Mouse (Mus musculus) liver, embryonic 11.5 days (tissue): Measurements from ENCODE around the gene Tcp11l1. TPM values are rescaled to one million over a fixed set of nuclear protein-coding genes. Genes with fewer than 3 reads are reported as not detected.

ENCODE experiments used
- ATAC-seq: fragments of 200-750 bp; cut with Nextera tagmentation; replicated peaks from 2 replicates; pipeline ENCODE4 v1.8.0; 2017; ENCODE audit warnings: moderate number of reproducible peaks, mild to moderate bottlenecking, moderate TSS enrichment, moderate library complexity; ENCODE audit not compliant: low FRiP score
- DNase-seq: peaks from one replicate; pipeline ENCODE4 v3.0.0-alpha.2; 2017; ENCODE audit warnings: low spot score
- H3K27ac ChIP-seq: fragments of 300-500 bp; sonication (generic); 2 replicates; pipeline ENCODE4 v1.5.1; 2014; ENCODE audit warnings: mild to moderate bottlenecking, low read depth, low read length, control low read depth
- H3K27me3 ChIP-seq: fragments of 300-500 bp; sonication (generic); replicated peaks from 2 replicates; pipeline ENCODE4 v1.6.1; 2014; ENCODE audit warnings: low read length, mixed read lengths; ENCODE audit not compliant: control insufficient read depth, insufficient read depth
- H3K36me3 ChIP-seq: fragments of 300-500 bp; sonication (generic); 2 replicates; pipeline ENCODE4 v1.6.1; 2014; ENCODE audit warnings: mild to moderate bottlenecking, low read length, moderate library complexity, mixed read lengths; ENCODE audit not compliant: control insufficient read depth, insufficient read depth
- H3K4me1 ChIP-seq: fragments of 300-500 bp; sonication (generic); replicated peaks from 2 replicates; pipeline ENCODE4 v1.6.1; 2014; ENCODE audit warnings: low read length, mixed read lengths; ENCODE audit not compliant: control insufficient read depth, insufficient read depth
- H3K4me2 ChIP-seq: fragments of 300-500 bp; sonication (generic); 2 replicates; pipeline ENCODE4 v1.6.1; 2014; ENCODE audit warnings: mild to moderate bottlenecking, control low read depth, moderate library complexity
- H3K4me3 ChIP-seq: fragments of 300-500 bp; sonication (generic); 2 replicates; pipeline ENCODE4 v1.5.1; 2014; ENCODE audit warnings: low read depth, low read length, control low read depth
- H3K9ac ChIP-seq: fragments of 300-500 bp; sonication (generic); 2 replicates; pipeline ENCODE4 v1.6.1; 2014; ENCODE audit warnings: low read depth, low read length, control low read depth
- H3K9me3 ChIP-seq: fragments of 300-500 bp; sonication (generic); 2 replicates; pipeline ENCODE4 v1.6.1; 2016; ENCODE audit warnings: low read length, inconsistent platforms, mixed read lengths; ENCODE audit not compliant: control insufficient read depth
- WGBS: fragments of 180-500 bp; shearing (Covaris S2); extraction: QIAGEN DNeasy Blood & Tissue Kit; methylation state at CpG from one replicate; pipeline ENCODE4 v1.1.7; 2014; 5-methylcytosine and 5-hydroxymethylcytosine counted together
- polyA plus RNA-seq: library from polyadenylated mRNA; unstranded; fragments of >200 nt; fragmentation: Nextera tagmentation; extraction: Ambion mirVana; gene quantifications from 2 replicates; pipeline ENCODE4 v1.2.1, GENCODE M21; 2014

Gene Tcp11l1
- polyA plus RNA-seq, 1 experiment from 2014 or later = 22.9 TPM

DNA sequence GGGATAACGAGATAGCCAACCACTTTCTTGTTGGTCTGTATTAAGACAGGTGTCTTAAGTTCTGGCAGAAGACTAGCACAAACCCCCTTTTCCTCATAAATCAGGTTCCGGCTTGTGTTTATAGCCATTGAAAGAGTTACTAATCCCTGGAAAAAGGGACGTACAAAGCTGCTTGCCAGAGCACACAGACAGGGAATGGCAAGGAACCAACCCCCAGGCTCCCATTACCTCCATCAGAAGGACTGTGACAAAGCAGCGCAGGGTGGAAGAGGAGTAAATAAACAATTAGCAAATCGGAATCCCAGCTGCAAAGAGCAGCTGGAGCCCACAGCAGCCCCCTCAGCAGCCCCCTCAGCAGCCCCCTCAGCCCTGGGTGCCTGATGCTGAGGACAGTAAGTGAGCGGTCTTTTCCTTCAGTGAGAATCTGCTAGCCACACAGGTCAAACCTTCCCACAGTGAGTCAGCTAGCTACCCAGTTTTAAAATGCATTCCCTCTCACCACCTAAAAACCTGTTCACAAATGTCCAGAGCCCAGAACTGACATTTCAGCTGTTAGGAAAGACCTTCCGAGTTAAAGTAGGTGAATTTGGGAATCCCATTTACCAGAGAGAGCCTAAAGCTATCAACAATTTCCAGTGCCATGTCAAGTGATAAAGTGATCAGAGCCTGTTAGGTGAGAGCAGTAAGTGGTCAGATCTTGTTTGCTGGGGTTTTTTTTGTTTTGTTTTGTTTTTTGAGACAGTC is 29.2 kb upstream of the Tcp11l1 start:
- H3K27me3 ChIP-seq = peaks cover 20% of the 10 kb centered on the region
- H3K36me3 ChIP-seq = no peaks in the 10 kb centered on the region
- DNase-seq (no peak), ATAC-seq (no peak)
- H3K4me1 ChIP-seq = no peaks in the 10 kb centered on the region
- peak overlapping the region; percentile 70; the same call in 1 of the 2 replicates for H3K4me3 ChIP-seq
- H3K4me2 ChIP-seq = peak overlapping the region; percentile 92
- H3K9ac ChIP-seq = 0 out of 2 replicates have a peak overlapping the region, but pooled peaks have one; percentile 28
- WGBS = 46% methylated on average over 7 of the region's 7 CpGs
- no peaks in the 10 kb centered on the region for H3K9me3 ChIP-seq
- no peak overlapping the region for H3K27ac ChIP-seq

DNA sequence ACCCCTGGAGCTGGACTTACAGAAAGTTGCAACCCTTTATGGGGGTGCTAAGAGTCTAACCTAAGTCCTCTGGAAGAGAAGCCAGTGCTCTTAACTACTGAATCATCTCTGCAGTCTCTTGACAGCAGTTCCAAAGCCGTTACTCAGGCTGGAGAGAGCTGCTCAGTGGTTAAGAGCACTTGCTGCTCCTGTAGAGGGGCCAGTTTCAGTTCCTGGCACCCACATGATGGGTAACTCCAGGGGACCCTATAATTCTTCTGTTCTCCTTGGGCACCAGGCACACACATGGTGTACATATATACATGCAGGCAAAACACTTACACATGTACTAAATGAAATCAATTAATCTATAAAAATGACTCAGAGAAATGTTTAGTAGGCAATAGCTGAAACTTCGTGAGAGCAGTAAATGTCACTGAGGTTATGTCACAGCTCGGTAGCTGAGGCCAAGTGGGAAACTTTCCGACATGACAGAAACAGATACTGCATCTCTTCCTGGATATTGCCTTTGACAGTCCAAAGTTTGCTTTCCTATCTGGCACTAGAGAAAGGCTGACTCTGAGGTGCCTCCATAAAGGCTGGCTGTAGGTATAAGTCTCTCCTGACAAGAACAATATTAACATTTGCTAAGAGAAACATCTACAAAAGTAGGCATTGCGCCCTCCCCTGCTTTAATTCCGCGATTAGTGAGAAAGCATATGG is 28.4 kb upstream of the Tcp11l1 start:
- H3K27me3 ChIP-seq = peaks cover 20% of the 10 kb centered on the region
- no peak overlapping the region for H3K4me2 ChIP-seq
- ATAC-seq (no peak), DNase-seq (no peak)
- H3K27ac ChIP-seq = no peak overlapping the region
- no peak overlapping the region for H3K9ac ChIP-seq
- WGBS = 64% methylated on average over 7 of the region's 7 CpGs
- no peaks in the 10 kb centered on the region for H3K9me3 ChIP-seq
- no peaks in the 10 kb centered on the region for H3K36me3 ChIP-seq
- H3K4me3 ChIP-seq = no peak overlapping the region
- H3K4me1 ChIP-seq = no peaks in the 10 kb centered on the region

DNA sequence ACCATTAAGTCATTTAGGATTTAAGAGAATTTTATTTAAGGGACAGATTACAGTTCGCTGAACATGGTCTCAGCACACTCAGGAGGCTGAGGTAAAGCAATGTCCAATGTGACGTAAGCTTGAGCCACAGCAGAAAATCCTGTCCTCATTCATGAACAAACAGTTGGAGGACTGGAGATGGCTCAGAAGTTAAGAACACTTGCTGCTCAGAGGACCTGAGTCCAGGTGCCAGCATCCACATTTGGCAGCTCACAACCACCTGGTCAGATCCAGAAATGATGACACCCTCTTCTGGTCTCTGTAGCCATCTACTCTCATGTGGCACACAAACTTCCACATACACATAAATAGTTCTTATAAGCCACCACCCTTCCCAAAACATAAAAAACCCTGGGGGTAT is 27.7 kb upstream of the Tcp11l1 start:
- no peak overlapping the region for H3K4me2 ChIP-seq
- 86% methylated on average over 2 of the region's 2 CpGs for WGBS
- H3K4me3 ChIP-seq = no peak overlapping the region
- no peak overlapping the region for H3K9ac ChIP-seq
- no peak for ATAC-seq
- peaks cover 20% of the 10 kb centered on the region for H3K27me3 ChIP-seq
- no peaks in the 10 kb centered on the region for H3K36me3 ChIP-seq
- H3K27ac ChIP-seq = no peak overlapping the region
- no peak for DNase-seq
- no peaks in the 10 kb centered on the region for H3K9me3 ChIP-seq
- H3K4me1 ChIP-seq = no peaks in the 10 kb centered on the region

DNA sequence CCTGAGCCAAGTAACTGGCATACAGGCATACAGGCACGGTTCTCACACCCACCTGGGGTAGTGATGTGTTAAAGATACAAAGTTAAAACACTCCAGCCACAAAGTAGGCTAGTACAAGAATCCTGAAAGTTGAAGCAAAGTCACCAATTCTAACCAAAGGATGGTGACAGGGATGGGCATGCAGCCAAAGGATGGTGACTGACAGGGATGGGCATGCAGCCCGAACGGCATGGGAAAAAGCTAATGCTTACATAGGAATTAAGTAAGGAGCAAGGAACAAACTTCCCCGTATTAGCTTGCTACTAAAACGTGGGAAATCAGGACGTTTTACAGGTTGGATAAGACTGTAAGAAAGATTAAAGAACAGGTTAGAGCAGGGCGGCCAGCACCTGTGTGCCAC is 24.3 kb upstream of the Tcp11l1 start:
- 75% methylated on average over 7 of the region's 7 CpGs for WGBS
- DNase-seq = no peak
- no peak for ATAC-seq
- no peaks in the 10 kb centered on the region for H3K9me3 ChIP-seq
- no peak overlapping the region for H3K4me2 ChIP-seq
- H3K36me3 ChIP-seq = no peaks in the 10 kb centered on the region
- H3K4me1 ChIP-seq = no peaks in the 10 kb centered on the region
- peaks cover 4% of the 10 kb centered on the region; the same call in 1 of the 2 replicates for H3K27me3 ChIP-seq
- no peak overlapping the region for H3K27ac ChIP-seq
- no peak overlapping the region for H3K4me3 ChIP-seq
- H3K9ac ChIP-seq = no peak overlapping the region

DNA sequence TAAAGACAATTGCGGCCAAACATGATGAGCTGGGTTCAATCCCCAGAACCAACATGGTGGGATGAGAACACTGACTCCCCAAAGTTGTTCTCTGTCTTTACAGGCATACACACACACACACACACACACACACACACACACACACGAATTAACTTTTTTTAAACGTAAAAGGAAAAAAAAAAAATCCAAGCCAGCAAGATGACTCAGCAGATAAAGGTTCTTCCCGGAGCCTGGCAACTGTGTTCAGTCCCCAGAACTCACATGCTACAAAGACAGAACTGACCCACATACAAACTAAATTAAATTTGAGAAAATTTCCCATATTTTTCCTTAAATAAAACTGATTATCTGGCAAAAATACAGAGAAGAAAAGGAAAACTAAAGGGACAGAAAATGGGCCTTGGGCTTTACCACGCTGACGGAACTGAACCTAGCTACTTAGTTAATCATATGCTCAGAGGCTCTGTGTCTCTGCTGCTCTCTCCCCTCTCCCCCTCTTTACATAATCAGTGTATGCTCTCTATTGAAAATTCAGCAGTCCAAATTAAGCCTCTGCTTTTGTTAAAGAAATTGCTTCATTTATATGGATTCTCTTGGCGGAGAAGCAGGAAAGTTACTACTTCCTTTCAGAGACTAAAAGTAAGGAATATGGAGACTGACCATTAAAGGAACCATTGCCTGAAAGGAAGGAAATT is 20.7 kb upstream of the Tcp11l1 start:
- Histone ChIP-seq H3K27me3 (no peaks in the 10 kb centered on the region), H3K27ac (no peak overlapping the region), H3K9ac (no peak overlapping the region), H3K4me3 (no peak overlapping the region), H3K4me2 (no peak overlapping the region), H3K4me1 (no peaks in the 10 kb centered on the region), H3K36me3 (no peaks in the 10 kb centered on the region), H3K9me3 (no peaks in the 10 kb centered on the region)
- ATAC-seq = no peak
- 68% methylated on average over 7 of the region's 7 CpGs for WGBS
- no peak for DNase-seq

DNA sequence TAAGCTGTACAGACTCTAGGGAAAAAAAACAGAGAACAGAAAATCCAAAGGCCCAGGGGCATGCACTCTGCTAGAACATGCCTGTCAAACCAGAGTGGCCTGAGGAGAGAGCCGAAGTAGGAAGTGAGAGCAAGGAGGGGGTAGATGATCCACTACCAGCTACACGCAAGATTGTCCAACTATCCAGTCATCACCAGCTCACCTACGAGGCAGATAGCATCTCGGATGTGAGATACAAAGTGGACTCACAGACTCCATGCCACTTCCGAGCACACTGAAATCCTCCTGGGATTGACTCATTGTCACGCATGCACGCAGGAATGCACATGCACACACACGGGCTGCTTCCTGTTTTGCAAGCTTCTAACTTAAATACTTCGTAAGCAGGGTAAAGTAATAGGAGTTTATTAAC is 20.1 kb upstream of the Tcp11l1 start:
- Histone ChIP-seq H3K36me3 (no peaks in the 10 kb centered on the region), H3K27ac (no peak overlapping the region), H3K4me1 (no peaks in the 10 kb centered on the region), H3K4me2 (no peak overlapping the region), H3K27me3 (no peaks in the 10 kb centered on the region), H3K9me3 (no peaks in the 10 kb centered on the region), H3K4me3 (no peak overlapping the region), H3K9ac (no peak overlapping the region)
- DNase-seq = no peak
- ATAC-seq = no peak
- 81% methylated on average over 9 of the region's 9 CpGs for WGBS

DNA sequence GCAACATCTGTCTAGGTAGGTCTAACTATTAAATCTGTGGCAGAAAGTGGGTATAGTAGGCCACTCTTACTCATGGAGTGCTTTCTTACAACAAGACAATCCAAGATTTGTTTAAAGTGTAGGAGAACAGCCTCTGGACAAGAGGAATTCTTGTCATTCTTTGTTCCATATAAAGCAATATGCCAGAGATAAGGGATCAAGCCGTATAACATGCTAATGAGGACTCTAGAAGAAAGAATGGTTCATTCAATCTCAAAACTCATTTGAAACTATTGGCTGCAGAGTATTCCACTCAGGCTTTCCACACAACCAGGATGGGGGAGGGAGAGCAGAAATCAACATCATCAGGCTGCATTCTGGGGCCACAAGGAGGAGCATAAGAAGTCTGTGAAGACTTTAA is 15.4 kb upstream of the Tcp11l1 start:
- ATAC-seq (no peak), DNase-seq (no peak)
- no peaks in the 10 kb centered on the region for H3K9me3 ChIP-seq
- H3K27ac ChIP-seq = no peak overlapping the region
- no peak overlapping the region for H3K9ac ChIP-seq
- WGBS = 70% methylated on average over 1 of the region's 1 CpGs
- H3K4me2 ChIP-seq = no peak overlapping the region
- no peaks in the 10 kb centered on the region for H3K27me3 ChIP-seq
- no peaks in the 10 kb centered on the region for H3K36me3 ChIP-seq
- H3K4me3 ChIP-seq = no peak overlapping the region
- no peaks in the 10 kb centered on the region for H3K4me1 ChIP-seq

DNA sequence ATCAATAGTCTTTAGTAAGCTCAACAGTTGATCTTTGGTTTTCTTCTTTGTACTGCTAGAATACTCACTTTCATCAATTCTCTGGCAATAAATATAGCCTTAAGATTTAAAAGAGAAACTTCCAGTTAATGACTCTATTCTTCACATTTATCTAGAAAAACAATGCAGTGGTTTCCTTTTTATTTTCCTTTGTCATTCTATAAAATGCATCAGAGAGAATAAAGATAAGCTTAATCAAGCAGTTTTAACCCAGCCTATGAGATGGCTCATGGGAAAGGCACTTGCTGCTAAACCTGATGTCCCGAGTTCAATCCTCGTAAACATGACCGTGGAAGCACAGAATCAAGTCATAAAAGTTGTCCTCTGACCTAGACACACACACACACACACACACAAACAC is 10.1 kb upstream of the Tcp11l1 start:
- no peaks in the 10 kb centered on the region for H3K9me3 ChIP-seq
- no peak for ATAC-seq
- no peak for DNase-seq
- no peaks in the 10 kb centered on the region for H3K27me3 ChIP-seq
- H3K27ac ChIP-seq = no peak overlapping the region
- H3K4me3 ChIP-seq = no peak overlapping the region
- no peaks in the 10 kb centered on the region for H3K36me3 ChIP-seq
- H3K4me2 ChIP-seq = no peak overlapping the region
- H3K9ac ChIP-seq = no peak overlapping the region
- no peaks in the 10 kb centered on the region for H3K4me1 ChIP-seq
- WGBS = 72% methylated on average over 3 of the region's 3 CpGs
